Mouse (Mus musculus) regulatory T cell (primary cell): ENCODE data around the gene Dennd4c.

Experiments
- in situ Hi-C: fragments of 300-600 bp; cut with MboI, MseI; formaldehyde crosslinking; loops from one replicate; pipeline ENCODE4 v1.15.1; 2025; ENCODE audit warnings: high pct_unique_total_duplicates

Dennd4c gene

DNA sequence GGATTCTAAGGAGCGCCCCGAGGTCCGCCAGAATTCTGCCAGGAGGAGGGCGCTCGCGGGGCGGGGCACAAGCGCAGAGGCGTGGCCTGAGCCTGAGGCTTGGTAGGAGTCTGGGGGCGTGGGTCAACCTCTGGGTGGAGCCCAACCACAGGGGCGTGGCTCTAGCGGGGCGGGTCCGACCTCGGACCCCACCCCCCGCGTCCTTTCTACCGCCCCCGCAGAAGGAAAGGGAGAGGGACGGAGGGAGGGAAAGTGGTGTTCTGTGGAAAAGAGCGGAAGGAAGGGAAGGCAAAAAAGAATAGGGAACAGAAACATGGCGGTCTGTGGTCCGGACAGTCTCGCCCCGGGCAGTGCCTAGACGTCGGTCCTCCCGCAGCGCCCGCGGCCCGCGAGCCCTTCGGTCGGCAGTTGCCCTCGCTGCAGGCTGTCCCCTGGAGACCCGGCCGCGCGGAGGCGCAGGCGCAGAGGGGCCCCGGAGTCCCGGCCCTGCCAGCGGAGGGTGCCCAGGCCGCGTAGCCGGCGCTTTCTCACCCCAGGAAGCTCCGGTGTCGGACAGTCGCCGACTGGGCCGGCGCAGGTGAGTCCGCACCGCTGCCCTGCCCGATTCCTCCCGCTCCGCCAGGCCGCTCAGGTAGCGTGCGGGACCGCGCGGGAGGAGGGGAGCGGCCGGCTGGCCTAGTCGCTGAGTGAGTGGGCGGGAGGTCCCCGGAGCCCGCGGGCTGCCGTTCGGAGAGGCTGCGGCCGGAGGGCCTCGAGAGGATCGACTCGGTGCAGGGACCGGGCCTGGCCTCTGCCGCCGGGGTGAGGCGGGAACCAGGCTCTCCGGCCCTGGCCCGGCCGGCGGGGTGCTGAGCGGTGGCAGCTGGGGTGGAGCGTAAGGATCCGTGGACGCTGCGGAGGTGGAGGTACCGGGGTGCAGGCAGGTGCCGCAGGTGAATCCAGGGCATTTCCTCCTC lies at the start of gene Dennd4c:
TSS of gene Dennd4c (plus strand) at position 220 of the 956 bp plus-strand sequence.
- in situ Hi-C loops: no loop called here

GRCm38 (mm10) chr4:86699161-86699865 lies 49.0 kb upstream of the Dennd4c start:
- in situ Hi-C loops: loop anchor here (5.0 kb wide), 1 partner anchor 72 kb away; no protein-coding TSS in a partner anchor

DNA sequence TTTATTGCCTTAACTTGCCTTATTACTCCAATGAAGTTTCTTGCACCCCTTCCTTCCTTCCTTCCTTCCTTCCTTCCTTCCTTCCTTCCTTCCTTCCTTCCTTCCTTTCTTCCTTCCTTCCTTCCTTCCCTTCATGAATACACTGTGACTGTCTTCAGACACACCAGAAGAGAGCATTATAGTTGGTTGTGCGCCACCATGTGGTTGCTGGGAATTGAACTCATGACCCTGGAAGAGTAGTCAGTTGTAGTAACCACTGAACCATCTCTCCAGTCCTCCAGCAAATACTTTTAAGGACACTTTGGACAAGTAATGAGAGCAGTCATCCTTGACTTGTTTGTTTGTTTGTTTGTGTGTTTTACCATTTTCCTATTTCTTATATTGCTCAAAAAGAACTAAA lies 39.6 kb upstream of the Dennd4c start:
- in situ Hi-C loops: loop anchor here (5.0 kb wide), 1 partner anchor 42 kb away; no protein-coding TSS in a partner anchor

DNA sequence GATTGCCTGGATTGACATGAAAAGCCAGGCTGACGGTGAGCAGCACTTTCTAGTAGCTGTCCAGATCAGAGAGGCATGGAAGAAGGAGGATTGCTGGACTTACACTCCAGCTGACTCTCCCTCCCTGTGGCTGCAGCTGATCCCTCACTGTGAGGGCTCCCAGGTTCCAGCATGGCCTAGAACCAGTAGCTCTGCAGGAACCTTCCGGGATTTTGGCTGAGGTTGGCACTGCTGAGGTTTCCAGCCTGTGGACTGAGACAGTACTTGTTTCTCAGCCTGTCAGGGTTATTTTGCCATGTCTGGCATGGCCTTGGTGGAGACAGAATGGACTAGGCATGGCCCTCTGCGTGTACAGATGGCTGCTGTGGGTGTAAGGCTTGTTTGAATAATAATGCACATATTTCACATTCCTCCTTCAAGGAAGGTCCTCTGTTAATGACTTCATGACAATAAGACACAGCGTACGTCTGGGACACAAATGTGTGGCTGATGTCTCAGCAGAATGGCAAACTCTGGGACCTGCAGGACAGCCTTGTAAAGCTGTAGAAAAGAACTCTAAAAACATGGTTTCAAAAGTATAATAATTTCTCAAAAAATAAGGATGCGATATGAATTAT lies 38.2 kb upstream of the Dennd4c start:
- in situ Hi-C loops: no loop called here

DNA sequence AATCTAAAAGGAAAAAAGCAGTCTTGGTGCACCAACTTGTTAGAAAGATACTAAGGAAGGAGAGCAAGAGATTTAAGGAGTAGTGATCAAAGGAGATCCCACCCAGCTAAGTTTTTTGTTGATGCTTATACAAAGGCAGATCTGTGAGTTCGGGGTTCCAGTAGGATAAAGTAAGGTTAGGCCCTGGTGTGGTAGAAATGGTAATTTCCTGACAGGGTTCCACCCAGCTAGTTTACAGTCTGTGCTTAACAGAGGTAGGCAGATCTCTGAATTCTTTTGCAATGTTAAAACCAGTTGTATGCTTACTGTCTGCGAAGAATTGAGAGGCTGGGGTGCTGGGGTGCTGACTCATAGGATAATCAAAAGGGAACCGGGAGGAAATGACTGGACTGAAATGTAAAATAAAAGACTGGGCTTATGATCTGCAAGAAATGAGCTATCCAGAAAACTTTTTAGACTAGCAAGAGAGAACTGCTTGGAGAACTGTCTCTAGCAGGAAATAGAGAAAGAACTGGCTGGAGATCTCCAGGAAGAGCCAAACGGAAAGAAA lies 37.6 kb upstream of the Dennd4c start:
- in situ Hi-C loops: no loop called here

DNA sequence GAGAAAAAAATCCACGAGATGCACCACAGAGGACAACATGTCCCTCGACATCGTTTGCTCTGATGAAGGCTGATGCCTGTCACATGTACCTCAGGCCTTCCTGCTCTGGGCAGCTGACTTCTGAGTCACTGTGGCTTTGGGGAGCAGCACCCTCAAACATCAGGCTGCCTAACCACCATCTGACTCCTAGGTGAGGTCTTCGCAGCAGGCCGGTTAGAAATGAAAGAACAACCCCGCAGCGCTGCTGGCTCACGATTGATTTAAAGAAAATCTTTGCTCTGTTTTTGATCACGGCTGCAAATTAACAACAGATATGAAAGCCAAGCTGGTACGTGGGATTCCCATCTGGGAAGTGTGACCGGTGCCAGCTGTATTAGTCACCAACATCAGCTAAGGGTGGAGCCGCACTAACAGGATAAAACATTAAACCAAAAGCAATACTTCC lies 35.6 kb upstream of the Dennd4c start:
- in situ Hi-C loops: no loop called here

GRCm38 (mm10) chr4:86713518-86713917 lies 34.8 kb upstream of the Dennd4c start:
- in situ Hi-C loops: no loop called here

- in situ Hi-C loops: no loop called here
Measured at GRCm38 (mm10) chr4:86715341-86715740, 33.0 kb upstream of the Dennd4c start.

GRCm38 (mm10) chr4:86717176-86717575 lies 31.2 kb upstream of the Dennd4c start:
- in situ Hi-C loops: no loop called here

GRCm38 (mm10) chr4:86718878-86719577 lies 29.3 kb upstream of the Dennd4c start:
- in situ Hi-C loops: no loop called here

DNA sequence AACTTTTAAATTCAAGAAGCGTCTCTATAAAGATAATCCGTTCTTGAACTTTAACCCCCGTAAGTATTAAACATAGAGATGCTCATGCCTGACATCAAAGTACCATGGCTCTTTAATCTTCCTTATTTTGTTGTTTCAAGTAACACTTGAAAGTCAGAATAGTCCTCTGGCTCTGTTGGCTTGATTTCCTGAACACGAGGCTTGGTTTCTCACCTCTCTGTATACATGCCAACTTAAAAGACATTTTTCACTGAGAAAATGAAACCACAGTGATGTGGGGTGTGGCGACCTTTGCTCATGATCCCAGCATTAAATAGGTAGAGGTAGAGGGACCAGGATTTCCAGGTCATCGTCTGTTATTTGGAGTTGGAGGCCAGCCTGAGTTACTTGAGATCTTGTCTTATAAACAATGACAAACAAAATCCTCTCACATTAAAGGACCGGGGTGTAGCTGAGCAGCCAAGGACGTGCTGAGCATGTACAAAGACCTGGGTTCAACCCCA lies 26.4 kb upstream of the Dennd4c start:
- in situ Hi-C loops: no loop called here

GRCm38 (mm10) chr4:86725175-86725574 lies 23.2 kb upstream of the Dennd4c start:
- in situ Hi-C loops: no loop called here

DNA sequence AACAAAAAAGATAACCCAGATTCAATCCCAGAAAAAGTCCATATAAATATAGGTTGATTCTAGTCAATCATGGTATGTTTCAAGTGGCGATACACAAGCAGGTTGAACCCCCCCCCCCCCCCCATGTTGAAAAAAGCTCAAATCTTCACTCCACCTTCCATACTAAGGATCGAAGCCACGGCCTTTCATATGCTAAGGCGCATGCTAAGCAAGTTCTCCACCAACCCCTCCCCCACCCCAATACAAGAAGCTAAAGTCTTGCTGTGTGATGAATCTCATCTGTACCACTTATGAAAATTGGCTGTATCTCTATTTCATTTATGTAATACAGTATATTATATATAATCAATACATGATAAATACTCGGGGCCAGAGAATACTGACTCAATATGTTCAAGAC lies 22.2 kb upstream of the Dennd4c start:
- in situ Hi-C loops: no loop called here

DNA sequence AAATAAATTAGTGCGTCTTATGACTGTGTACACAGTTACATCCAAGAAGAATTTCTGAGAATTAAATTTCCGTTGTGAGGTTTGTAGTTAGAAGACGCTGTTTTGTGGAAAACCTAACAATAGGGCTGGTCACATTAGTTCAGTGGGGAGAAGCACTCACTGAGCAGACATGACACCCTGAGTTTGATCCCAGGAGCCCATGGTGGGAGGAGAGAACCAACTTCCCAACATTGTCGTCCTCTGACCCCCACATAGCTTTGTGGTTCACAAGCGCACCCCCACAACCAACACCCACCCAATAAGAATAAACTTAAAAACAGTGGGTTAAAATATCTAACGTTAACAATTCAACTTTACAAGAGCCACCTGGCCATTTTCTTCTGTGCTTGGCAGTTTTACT lies 18.5 kb upstream of the Dennd4c start:
- in situ Hi-C loops: no loop called here

DNA sequence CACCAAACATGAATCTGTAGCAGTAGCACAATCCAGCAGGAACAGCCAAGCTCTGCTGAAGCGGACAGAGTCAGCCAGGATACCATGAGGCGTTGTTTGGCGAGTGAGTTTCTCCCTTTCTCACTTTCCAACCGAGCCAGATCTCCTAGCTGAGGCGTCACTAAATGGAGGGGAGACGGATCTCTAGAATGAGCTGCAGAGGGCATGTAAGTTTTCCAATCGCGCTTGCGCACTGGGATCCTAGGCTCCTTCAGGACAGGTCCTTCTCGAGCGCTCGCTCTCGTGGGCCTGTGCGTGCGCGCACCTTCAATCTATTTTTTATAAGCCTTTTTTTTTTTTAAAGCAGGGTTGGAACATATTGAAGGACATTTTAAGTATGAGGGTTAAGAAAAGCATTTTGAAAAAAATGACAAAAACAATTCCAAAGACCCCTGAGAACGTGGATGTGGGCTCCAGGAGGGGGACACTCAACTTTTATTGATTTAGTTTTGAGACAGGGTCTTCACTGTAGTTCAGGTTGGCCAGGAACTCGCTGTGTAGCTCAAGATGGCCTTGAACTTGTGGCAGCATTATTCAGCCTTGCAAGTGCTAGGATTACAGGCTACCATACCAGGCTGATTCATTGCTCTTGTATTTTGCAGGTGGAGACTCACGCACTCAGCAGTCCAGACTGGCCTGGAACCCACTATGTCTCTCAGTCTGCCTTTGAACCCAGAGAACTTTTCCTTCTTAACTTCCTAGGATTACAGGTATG lies 14.1 kb upstream of the Dennd4c start:
- in situ Hi-C loops: no loop called here

GRCm38 (mm10) chr4:86739308-86739993 lies 8.9 kb upstream of the Dennd4c start:
- in situ Hi-C loops: no loop called here

DNA sequence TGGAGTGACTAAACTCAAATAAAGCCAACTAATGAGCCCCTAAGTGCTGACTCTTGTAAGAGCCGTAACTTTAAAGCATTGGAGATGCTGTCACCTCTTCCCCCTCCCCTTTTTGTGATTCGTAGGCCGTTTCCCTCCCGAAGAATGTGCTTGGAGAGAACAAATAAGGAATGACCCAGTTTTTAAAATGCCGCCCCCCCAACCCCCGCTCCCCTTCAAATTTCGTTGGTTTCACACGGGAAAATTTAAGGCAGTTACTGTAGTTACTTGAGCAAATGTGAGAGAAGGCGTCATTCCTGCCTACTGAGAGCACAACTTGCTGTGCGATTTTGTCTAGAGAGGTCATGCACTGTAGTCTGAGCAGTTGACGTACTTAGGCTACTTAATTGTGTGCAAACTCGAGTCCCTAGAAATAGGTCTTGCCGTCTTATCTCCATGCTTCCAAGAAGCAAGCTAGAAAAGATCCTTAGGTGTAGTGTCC lies 1.0 kb downstream of the Dennd4c start:
- in situ Hi-C loops: no loop called here

DNA sequence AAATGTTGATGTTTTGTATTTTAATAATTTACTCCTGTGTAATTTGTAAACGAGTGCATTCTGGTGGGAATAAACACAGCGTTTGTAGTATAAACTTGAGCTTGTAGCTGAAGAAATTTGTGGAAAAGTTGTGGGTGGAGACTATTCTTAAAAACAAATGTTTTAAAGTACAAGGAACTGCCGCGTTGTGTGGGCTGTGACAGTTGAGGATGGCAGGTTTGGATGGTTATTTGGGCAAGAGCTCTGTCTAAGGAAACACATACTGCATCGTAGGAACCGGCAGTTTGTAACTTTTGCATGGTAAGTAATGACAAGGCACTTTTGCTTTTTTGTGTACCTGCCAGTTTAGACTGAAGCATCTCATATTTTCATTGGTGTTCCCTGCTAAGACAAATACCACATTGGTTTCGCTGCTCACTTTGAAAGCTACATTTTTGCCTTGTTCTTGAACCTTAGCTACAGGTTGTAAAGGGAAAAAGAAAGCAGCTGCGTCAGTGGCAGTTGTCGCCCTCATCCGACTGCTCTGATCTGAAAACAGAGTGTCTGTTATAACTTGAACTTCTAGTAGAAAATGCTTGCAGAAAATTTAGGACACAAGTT lies 2.1 kb downstream of the Dennd4c start:
- in situ Hi-C loops: no loop called here

GRCm38 (mm10) chr4:86764307-86764706 lies 16.0 kb downstream of the Dennd4c start:
- in situ Hi-C loops: no loop called here
